Mouse (Mus musculus): ENCODE measurements around the gene Kcnh7. TPM values are rescaled to one million over a fixed set of nuclear protein-coding genes. Genes with fewer than 3 reads are reported as not detected.

Kcnh7 gene
- polyA plus RNA-seq, 1 experiment, result not detected

DNA sequence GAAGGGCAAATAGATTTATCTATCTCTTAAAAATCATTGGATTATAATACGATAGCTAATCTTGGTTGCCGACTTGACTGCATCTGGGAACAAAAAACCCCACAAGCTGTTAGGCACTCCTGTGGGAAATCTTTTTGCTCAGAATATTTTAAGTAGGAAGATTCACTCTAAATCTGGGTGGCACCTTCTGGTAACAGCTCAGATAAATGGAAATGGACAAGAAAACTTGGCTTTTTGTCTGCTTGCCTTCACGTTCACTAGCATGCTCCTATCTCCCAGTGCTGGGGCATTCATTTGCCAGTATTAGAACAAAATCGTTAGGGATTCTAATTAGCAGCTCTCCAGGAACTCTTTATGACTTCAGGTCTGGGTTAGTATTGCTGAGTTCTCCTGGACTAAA, 260.3 kb downstream of the Kcnh7 start:
- no peak for TF ChIP-seq CTCF (IDR thresholded peaks at IDR 0.05; ENCODE audit: control insufficient read depth, insufficient read depth, low read length)
- TF ChIP-seq POLR2A (IDR thresholded peaks at IDR 0.05; ENCODE audit: borderline replicate concordance, control insufficient read depth, low read depth, low read length), result no peak
- 75% methylated on average over 4 of the region's 4 CpGs for WGBS
- H3K4me1 ChIP-seq (ENCODE audit: control insufficient read depth, insufficient read depth, low read length), result no peaks in the 10 kb centered on the region
- no peak overlapping the region for H3K4me3 ChIP-seq (replicated peaks; ENCODE audit: control insufficient read depth, low read depth, low read length)
- no peak overlapping the region for H3K27ac ChIP-seq (ENCODE audit: control insufficient read depth, insufficient read depth, low read depth, low read length, poor library complexity)

DNA sequence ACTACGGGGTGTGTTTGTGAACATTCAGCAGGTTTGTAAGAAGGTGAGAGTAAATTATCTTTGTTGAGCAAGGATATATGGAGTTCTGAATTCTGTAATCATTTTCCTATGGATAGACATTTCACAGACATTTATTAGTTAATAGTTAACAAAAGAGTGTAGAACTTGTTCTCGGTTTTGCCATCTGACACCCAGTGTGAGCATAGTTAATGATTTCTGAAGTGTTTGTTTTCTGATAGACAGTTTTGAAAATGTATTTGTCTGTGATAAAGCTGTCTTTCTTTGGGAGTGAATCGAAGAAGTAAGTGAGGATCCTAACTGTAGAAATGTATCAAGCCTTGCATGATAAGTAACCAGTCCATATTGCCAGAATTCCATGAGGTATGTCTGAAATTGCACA, 276.4 kb downstream of the Kcnh7 start:
- WGBS, result 76% methylated on average over 3 of the region's 3 CpGs

DNA sequence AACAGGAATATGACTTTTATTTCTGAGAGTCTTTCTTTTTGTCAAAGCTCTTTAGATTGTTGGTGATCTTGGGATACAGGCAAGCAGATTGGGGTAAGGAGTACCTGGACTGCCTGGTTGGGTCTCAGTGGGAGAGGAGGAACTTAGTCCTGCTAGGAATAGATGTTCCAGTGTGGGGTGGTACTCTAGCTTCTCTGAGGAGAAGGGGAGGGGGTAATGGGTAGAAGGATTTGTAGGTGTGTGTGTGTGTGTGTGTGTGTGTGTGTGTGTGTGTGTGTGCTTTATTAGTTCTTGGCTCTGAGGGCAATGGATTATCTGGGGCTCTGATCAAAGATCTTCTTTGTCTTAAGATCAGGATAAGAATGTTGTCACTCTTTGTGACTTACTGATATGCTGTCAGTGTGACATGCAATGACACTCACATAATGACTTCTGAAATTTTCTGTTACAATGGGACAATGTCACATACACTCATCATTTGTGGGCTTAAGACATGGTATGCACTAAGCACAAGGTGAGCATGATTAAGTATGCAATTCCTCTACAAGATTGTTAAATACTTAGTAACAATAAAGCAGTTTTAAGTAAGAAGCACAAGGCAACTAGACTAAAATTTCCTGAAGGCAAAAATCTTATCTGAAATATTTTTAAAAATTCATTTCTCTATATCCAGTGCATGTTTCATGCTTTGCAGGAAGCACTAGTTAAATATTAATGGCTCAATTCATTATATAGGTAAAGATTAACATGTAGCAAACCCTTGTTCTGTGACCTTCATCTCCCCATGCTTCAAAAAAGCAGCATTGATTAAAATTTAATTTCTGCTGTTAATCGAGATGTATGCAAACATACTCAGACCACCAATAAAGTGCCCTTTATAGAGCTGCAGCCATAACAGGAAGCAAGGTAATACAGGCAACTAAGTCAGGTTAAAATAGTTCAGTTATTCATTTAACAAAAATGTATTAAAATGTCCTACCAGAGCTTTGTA, 281.4 kb downstream of the Kcnh7 start:
- WGBS, result 78% methylated on average over 1 of the region's 1 CpGs
- Histone ChIP-seq H3K4me3 (replicated peaks; ENCODE audit: control insufficient read depth, low read depth, low read length) (no peak overlapping the region), H3K4me1 (ENCODE audit: control insufficient read depth, insufficient read depth, low read length) (no peaks in the 10 kb centered on the region), H3K27ac (ENCODE audit: control insufficient read depth, insufficient read depth, low read depth, low read length, poor library complexity) (no peak overlapping the region)
- no peak for TF ChIP-seq POLR2A (IDR thresholded peaks at IDR 0.05; ENCODE audit: borderline replicate concordance, control insufficient read depth, low read depth, low read length)
- TF ChIP-seq CTCF (IDR thresholded peaks at IDR 0.05; ENCODE audit: control insufficient read depth, insufficient read depth, low read length), result no peak

More for the DNA sequence above, 276.4 kb downstream of the Kcnh7 start:
- Histone ChIP-seq H3K27ac (ENCODE audit: control insufficient read depth, insufficient read depth, low read depth, low read length, poor library complexity) (no peak overlapping the region), H3K4me3 (replicated peaks; ENCODE audit: control insufficient read depth, low read depth, low read length) (no peak overlapping the region), H3K4me1 (ENCODE audit: control insufficient read depth, insufficient read depth, low read length) (no peaks in the 10 kb centered on the region)
- TF ChIP-seq POLR2A (IDR thresholded peaks at IDR 0.05; ENCODE audit: borderline replicate concordance, control insufficient read depth, low read depth, low read length) (no peak), CTCF (IDR thresholded peaks at IDR 0.05; ENCODE audit: control insufficient read depth, insufficient read depth, low read length) (no peak)

DNA sequence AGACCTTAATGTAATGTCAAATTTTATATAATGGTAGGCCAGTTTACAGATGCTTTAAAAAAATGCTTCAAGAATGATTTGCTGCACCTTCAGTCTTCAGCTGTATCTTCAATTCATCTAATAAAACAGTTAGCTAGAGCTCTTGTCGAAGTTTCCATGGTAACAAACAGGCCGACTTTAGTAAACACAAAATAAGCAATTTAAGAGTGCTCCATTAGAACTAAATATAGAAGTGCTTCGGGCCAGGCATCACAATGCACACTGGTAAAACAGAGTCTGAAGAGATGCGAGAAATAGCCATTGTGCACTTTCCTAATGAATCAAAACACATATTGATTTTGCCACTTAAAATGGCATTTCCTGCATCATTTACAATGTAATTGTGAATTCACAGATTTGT, 305.3 kb downstream of the Kcnh7 start:
- H3K4me3 ChIP-seq (replicated peaks; ENCODE audit: control insufficient read depth, low read depth, low read length), result no peak overlapping the region
- H3K27ac ChIP-seq (ENCODE audit: control insufficient read depth, insufficient read depth, low read depth, low read length, poor library complexity), result no peak overlapping the region
- H3K4me1 ChIP-seq (ENCODE audit: control insufficient read depth, insufficient read depth, low read length), result no peaks in the 10 kb centered on the region
- no peak for TF ChIP-seq POLR2A (IDR thresholded peaks at IDR 0.05; ENCODE audit: borderline replicate concordance, control insufficient read depth, low read depth, low read length)
- 76% methylated on average over 4 of the region's 4 CpGs for WGBS

DNA sequence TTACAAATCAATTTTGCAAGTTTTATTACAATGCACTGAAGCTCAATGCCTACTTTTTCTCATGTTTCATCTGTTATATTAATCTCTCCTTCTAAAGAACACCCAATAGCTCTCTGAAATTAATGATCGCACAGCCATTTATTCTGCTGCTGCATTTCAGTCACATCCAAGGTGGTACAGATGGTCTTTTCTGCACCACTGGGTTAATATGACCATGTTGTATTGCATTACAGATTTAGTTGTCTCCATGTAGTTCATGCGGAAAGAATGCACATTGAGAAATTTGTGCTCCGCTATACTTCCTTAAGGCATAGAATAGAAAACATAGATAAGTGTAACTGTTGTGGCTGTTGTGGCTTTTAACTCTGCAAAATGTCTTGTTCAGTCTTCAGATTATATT, 328.7 kb downstream of the Kcnh7 start:
- no peak for TF ChIP-seq POLR2A (IDR thresholded peaks at IDR 0.05; ENCODE audit: borderline replicate concordance, control insufficient read depth, low read depth, low read length)
- no peak for TF ChIP-seq CTCF (IDR thresholded peaks at IDR 0.05; ENCODE audit: control insufficient read depth, insufficient read depth, low read length)
- no peaks in the 10 kb centered on the region for H3K4me1 ChIP-seq (ENCODE audit: control insufficient read depth, insufficient read depth, low read length)
- H3K27ac ChIP-seq (ENCODE audit: control insufficient read depth, insufficient read depth, low read depth, low read length, poor library complexity), result no peak overlapping the region
- H3K4me3 ChIP-seq (replicated peaks; ENCODE audit: control insufficient read depth, low read depth, low read length), result no peak overlapping the region
- 93% methylated on average over 3 of the region's 3 CpGs for WGBS

DNA sequence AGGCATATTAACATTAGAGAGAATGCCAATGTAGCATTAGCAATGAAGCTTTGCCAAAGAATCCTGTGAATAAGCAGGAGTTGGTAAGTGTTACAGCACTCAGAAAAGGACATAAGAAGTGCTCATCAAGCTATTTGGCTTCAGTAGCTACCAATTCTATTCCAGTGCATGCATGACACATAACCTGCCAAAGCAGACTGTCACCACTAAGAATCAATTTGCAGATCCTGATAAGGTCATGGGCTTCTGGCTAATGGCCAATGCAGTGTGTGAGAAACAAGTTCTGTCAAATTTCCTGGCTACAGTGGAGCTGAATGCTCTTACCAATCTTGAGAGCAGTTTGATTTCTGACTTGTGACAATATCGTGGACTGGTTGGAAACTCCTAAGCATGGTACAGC, 341.5 kb downstream of the Kcnh7 start:
- no peak overlapping the region for H3K4me3 ChIP-seq (replicated peaks; ENCODE audit: control insufficient read depth, low read depth, low read length)
- TF ChIP-seq CTCF (IDR thresholded peaks at IDR 0.05; ENCODE audit: control insufficient read depth, insufficient read depth, low read length) (no peak), POLR2A (IDR thresholded peaks at IDR 0.05; ENCODE audit: borderline replicate concordance, control insufficient read depth, low read depth, low read length) (no peak)
- H3K4me1 ChIP-seq (ENCODE audit: control insufficient read depth, insufficient read depth, low read length), result no peaks in the 10 kb centered on the region
- no peak overlapping the region for H3K27ac ChIP-seq (ENCODE audit: control insufficient read depth, insufficient read depth, low read depth, low read length, poor library complexity)
- 85% methylated on average over 1 of the region's 1 CpGs for WGBS

DNA sequence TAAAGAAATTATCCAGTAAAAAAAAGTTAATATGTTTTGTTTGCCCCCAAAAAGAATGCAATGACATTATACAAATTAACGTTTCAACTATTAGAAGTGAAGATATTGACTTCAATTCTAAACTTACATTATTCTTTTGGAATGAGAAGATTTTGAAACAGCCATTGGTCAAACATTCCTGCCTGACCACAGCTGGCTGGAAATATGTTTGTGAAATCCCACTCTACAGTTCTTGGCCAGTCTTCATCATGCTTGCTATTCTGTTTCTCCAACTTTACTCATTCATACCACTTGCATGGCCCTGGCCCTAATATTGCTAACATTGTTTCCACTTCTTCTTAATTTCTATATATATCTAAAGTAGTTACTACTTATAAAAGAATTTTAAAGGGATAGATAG, 349.8 kb downstream of the Kcnh7 start:
- no peak overlapping the region for H3K4me3 ChIP-seq (replicated peaks; ENCODE audit: control insufficient read depth, low read depth, low read length)
- no peak for TF ChIP-seq CTCF (IDR thresholded peaks at IDR 0.05; ENCODE audit: control insufficient read depth, insufficient read depth, low read length)
- TF ChIP-seq POLR2A (IDR thresholded peaks at IDR 0.05; ENCODE audit: borderline replicate concordance, control insufficient read depth, low read depth, low read length), result no peak
- H3K4me1 ChIP-seq (ENCODE audit: control insufficient read depth, insufficient read depth, low read length), result no peaks in the 10 kb centered on the region
- 73% methylated on average over 1 of the region's 1 CpGs for WGBS
- H3K27ac ChIP-seq (ENCODE audit: control insufficient read depth, insufficient read depth, low read depth, low read length, poor library complexity), result no peak overlapping the region

DNA sequence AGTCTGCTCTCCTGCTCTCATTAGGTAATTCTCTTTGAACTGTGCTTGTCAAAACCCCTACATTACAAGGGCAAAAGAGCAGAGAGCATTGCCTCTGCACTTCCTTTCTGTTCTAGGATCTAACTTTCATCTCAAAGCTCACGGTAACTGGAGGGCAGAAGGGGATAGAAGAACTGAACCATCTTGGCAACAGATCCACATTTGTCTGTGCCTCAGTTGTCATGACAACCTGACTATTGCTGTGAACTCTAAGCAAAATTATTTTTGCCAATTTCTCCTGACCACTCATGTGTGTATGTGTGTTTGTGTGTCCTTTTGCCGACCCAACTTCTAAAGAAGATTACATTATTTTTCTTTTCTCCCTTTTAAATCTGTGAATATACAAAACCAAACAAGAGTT, 364.9 kb downstream of the Kcnh7 start:
- H3K4me3 ChIP-seq (replicated peaks; ENCODE audit: control insufficient read depth, low read depth, low read length), result no peak overlapping the region
- TF ChIP-seq CTCF (IDR thresholded peaks at IDR 0.05; ENCODE audit: control insufficient read depth, insufficient read depth, low read length) (no peak), POLR2A (IDR thresholded peaks at IDR 0.05; ENCODE audit: borderline replicate concordance, control insufficient read depth, low read depth, low read length) (no peak)

More for the DNA sequence above, 364.9 kb downstream of the Kcnh7 start:
- Histone ChIP-seq H3K27ac (ENCODE audit: control insufficient read depth, insufficient read depth, low read depth, low read length, poor library complexity) (no peak overlapping the region), H3K4me1 (ENCODE audit: control insufficient read depth, insufficient read depth, low read length) (no peaks in the 10 kb centered on the region)
- WGBS, result 83% methylated on average over 2 of the region's 2 CpGs

All from bone marrow, adult 2 months (tissue).